Mouse (Mus musculus) neural tube, embryonic 15.5 days (tissue): ENCODE measurements around the gene Tulp4. TPM values are rescaled to one million over a fixed set of nuclear protein-coding genes. Genes with fewer than 3 reads are reported as not detected.

Experiments used
- ATAC-seq: fragments of 200-750 bp; cut with Nextera tagmentation; 2 replicates; pipeline ENCODE4 v1.8.0; 2017; ENCODE audit warnings: mild to moderate bottlenecking, moderate TSS enrichment, moderate library complexity; ENCODE audit not compliant: low FRiP score
- H3K27ac ChIP-seq: fragments of 300-500 bp; sonication (generic); replicated peaks from 2 replicates; pipeline ENCODE4 v1.5.1; 2015; ENCODE audit warnings: mild to moderate bottlenecking, inconsistent platforms
- H3K27me3 ChIP-seq: fragments of 300-500 bp; sonication (generic); replicated peaks from 2 replicates; pipeline ENCODE4 v1.6.1; 2015; ENCODE audit warnings: inconsistent platforms
- H3K36me3 ChIP-seq: fragments of 300-500 bp; sonication (generic); 2 replicates; pipeline ENCODE4 v1.6.1; 2015; ENCODE audit warnings: inconsistent platforms
- H3K4me1 ChIP-seq: fragments of 300-500 bp; sonication (generic); 2 replicates; pipeline ENCODE4 v1.6.1; 2015; ENCODE audit warnings: inconsistent platforms
- H3K4me2 ChIP-seq: fragments of 300-500 bp; sonication (generic); 2 replicates; pipeline ENCODE4 v1.6.1; 2015; ENCODE audit warnings: inconsistent platforms, mild to moderate bottlenecking, moderate library complexity
- H3K4me3 ChIP-seq: fragments of 300-500 bp; sonication (generic); replicated peaks from 2 replicates; pipeline ENCODE4 v1.5.1; 2015; ENCODE audit warnings: mild to moderate bottlenecking, inconsistent platforms
- H3K9ac ChIP-seq: fragments of 300-500 bp; sonication (generic); replicated peaks from 2 replicates; pipeline ENCODE4 v1.6.1; 2015; ENCODE audit warnings: mild to moderate bottlenecking, inconsistent platforms
- H3K9me3 ChIP-seq: fragments of 300-500 bp; sonication (generic); replicated peaks from 2 replicates; pipeline ENCODE4 v1.6.1; 2016; ENCODE audit warnings: inconsistent platforms
- WGBS: fragments of 180-500 bp; shearing (Covaris S2); methylation state at CpG from one replicate; pipeline ENCODE4 v1.1.7; 2015; ENCODE audit warnings: mixed read lengths; 5-methylcytosine and 5-hydroxymethylcytosine counted together
- polyA plus RNA-seq: library from polyadenylated mRNA; unstranded; fragments of >200 nt; fragmentation: Nextera tagmentation; extraction: Ambion mirVana; gene quantifications from 2 replicates; pipeline ENCODE4 v1.2.1, GENCODE M21; 2015

Gene Tulp4
- polyA plus RNA-seq, 1 experiment from 2014 or later: 122 TPM

- WGBS: 89% methylated on average over 1 of the region's 1 CpGs
- Histone ChIP-seq H3K4me1 (0 out of 2 replicates have a peak, but pooled peaks cover 6% of the 10 kb centered on the region), H3K9ac (no peak overlapping the region), H3K4me3 (no peak overlapping the region), H3K4me2 (no peak overlapping the region), H3K27me3 (no peaks in the 10 kb centered on the region), H3K36me3 (no peaks in the 10 kb centered on the region), H3K9me3 (no peaks in the 10 kb centered on the region), H3K27ac (no peak overlapping the region)
- no peak for ATAC-seq
These were observed 56.5 kb downstream of the Tulp4 start for GRCm38 (mm10) chr17:6162761-6163160.

- Histone ChIP-seq H3K4me2 (no peak overlapping the region), H3K4me3 (no peak overlapping the region), H3K27ac (no peak overlapping the region), H3K36me3 (no peaks in the 10 kb centered on the region), H3K9ac (no peak overlapping the region), H3K9me3 (no peaks in the 10 kb centered on the region), H3K27me3 (no peaks in the 10 kb centered on the region), H3K4me1 (0 out of 2 replicates have a peak, but pooled peaks cover 2% of the 10 kb centered on the region)
- ATAC-seq: no peak
- WGBS: 68% methylated on average over 4 of the region's 4 CpGs
These were observed 58.7 kb downstream of the Tulp4 start for GRCm38 (mm10) chr17:6164911-6165310.

- no peak for ATAC-seq
- no peak overlapping the region for H3K4me2 ChIP-seq
- H3K9me3 ChIP-seq: no peaks in the 10 kb centered on the region
- H3K27ac ChIP-seq: peak overlapping the region; percentile 60; the same call in 1 of the 2 replicates
- no peak overlapping the region; the same call in 1 of the 2 replicates for H3K9ac ChIP-seq
- no peaks in the 10 kb centered on the region for H3K27me3 ChIP-seq
- no peak overlapping the region for H3K4me3 ChIP-seq
- H3K36me3 ChIP-seq: peaks cover 5% of the 10 kb centered on the region
- 63% methylated on average over 7 of the region's 7 CpGs for whole genome bisulfite sequencing
- peaks cover 11% of the 10 kb centered on the region for H3K4me1 ChIP-seq
These were observed 66.2 kb downstream of the Tulp4 start for GRCm38 (mm10) chr17:6172440-6172839.

DNA sequence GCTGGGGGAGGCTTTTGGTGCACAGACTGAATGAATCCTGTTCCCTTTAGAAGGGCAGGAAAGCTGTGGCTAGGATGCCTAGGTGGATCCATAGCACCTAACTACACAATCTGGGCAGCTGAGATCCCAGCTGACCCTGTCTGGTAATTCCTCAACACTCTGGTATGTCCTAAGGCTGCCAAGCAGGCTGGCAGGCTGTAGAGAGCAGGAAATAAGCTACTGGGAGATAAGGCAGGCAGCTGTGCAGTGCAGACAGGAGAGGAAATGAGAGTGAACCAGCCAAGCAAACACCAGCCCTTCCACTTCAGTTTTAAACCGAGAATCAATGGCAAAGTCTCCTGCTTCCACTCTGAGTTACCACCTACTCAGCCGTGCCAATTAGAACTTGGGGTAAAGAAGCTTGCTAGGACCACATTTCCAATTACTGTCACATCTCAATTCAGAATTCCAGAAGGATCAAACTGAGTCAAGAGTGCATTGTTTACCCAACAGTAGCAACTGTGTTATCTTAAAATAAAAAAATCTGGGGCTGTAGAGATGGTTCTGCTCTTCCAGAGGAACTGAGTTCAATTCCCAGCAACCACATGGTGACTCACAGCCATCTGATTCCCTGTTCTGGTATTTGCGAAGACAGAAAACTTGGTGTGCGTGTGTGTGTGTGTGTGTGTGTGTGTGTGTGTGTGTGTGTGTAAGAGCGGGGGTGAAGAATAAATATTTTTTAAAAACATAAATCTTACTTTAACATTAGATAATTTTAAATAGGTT is 66.9 kb downstream of the Tulp4 start:
- Histone ChIP-seq H3K27ac (peak overlapping the region; percentile 60), H3K9ac (no peak overlapping the region; the same call in 1 of the 2 replicates), H3K9me3 (no peaks in the 10 kb centered on the region), H3K4me2 (no peak overlapping the region), H3K4me3 (no peak overlapping the region), H3K36me3 (peaks cover 11% of the 10 kb centered on the region), H3K27me3 (no peaks in the 10 kb centered on the region), H3K4me1 (peaks cover 11% of the 10 kb centered on the region)
- ATAC-seq: no peak
- WGBS: 76% methylated on average over 5 of the region's 5 CpGs

DNA sequence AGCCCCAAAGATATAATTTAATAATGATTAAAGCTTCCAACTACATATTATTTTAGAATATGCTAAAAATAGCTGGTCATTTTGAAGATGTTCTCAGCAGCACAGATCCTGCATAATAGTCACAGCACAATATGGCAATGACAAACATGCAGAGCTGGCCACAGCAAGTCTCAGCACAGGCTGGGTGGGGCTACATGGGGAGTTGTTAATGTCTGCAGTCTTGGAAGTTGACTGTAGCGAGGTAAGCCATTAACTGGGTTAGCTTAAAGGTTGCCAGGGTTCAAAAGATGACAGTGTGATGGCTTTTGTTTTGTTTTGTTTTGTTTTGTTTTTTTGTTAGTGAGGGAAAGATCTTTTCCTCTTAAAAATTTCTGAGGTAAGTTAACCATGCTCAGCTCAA is 68.3 kb downstream of the Tulp4 start:
- H3K36me3 ChIP-seq: peaks cover 17% of the 10 kb centered on the region
- H3K9me3 ChIP-seq: no peaks in the 10 kb centered on the region
- H3K4me2 ChIP-seq: no peak overlapping the region
- H3K9ac ChIP-seq: no peak overlapping the region
- H3K27ac ChIP-seq: no peak overlapping the region
- H3K4me3 ChIP-seq: no peak overlapping the region
- no peak for ATAC-seq
- peaks cover 14% of the 10 kb centered on the region for H3K4me1 ChIP-seq
- no peaks in the 10 kb centered on the region for H3K27me3 ChIP-seq
- WGBS: 64% methylated on average over 1 of the region's 1 CpGs

- 64% methylated on average over 6 of the region's 6 CpGs for WGBS
- 0 out of 2 replicates have a peak overlapping the region, but pooled peaks have one; percentile 46 for H3K27ac ChIP-seq
These were observed 72.5 kb downstream of the Tulp4 start for GRCm38 (mm10) chr17:6178564-6179267.

GRCm38 (mm10) chr17:6179389-6179788 is 73.2 kb downstream of the Tulp4 start:
- Histone ChIP-seq H3K4me2 (no peak overlapping the region), H3K4me1 (peaks cover 12% of the 10 kb centered on the region), H3K9me3 (no peaks in the 10 kb centered on the region), H3K9ac (no peak overlapping the region), H3K4me3 (no peak overlapping the region), H3K36me3 (peaks cover 17% of the 10 kb centered on the region), H3K27ac (no peak overlapping the region; the same call in 1 of the 2 replicates), H3K27me3 (no peaks in the 10 kb centered on the region)
- ATAC-seq: no peak
- 29% methylated on average over 4 of the region's 4 CpGs for whole genome bisulfite sequencing

More at GRCm38 (mm10) chr17:6178564-6179267, 72.5 kb downstream of the Tulp4 start:
- ATAC-seq: no peak
- no peak overlapping the region for H3K9ac ChIP-seq
- no peak overlapping the region for H3K4me2 ChIP-seq
- peaks cover 12% of the 10 kb centered on the region for H3K4me1 ChIP-seq
- no peak overlapping the region for H3K4me3 ChIP-seq
- H3K9me3 ChIP-seq: no peaks in the 10 kb centered on the region
- H3K27me3 ChIP-seq: no peaks in the 10 kb centered on the region
- H3K36me3 ChIP-seq: peaks cover 17% of the 10 kb centered on the region

- 11% methylated on average over 3 of the region's 3 CpGs for WGBS
- Histone ChIP-seq H3K27me3 (no peaks in the 10 kb centered on the region), H3K27ac (peak overlapping the region; percentile 56), H3K4me1 (peaks cover 12% of the 10 kb centered on the region), H3K4me3 (no peak overlapping the region), H3K4me2 (no peak overlapping the region), H3K9me3 (no peaks in the 10 kb centered on the region), H3K9ac (no peak overlapping the region), H3K36me3 (peaks cover 23% of the 10 kb centered on the region)
- peak; percentile 70; the same call in 1 of the 2 replicates for ATAC-seq
These were observed 74.2 kb downstream of the Tulp4 start for GRCm38 (mm10) chr17:6180421-6180820.

- peaks cover 34% of the 10 kb centered on the region for H3K36me3 ChIP-seq
- H3K9ac ChIP-seq: no peak overlapping the region
- no peak overlapping the region for H3K4me3 ChIP-seq
- H3K27me3 ChIP-seq: no peaks in the 10 kb centered on the region
- H3K4me1 ChIP-seq: peaks cover 12% of the 10 kb centered on the region
- WGBS: 64% methylated on average over 4 of the region's 4 CpGs
- ATAC-seq: no peak
- H3K4me2 ChIP-seq: no peak overlapping the region
- H3K27ac ChIP-seq: no peak overlapping the region
- H3K9me3 ChIP-seq: no peaks in the 10 kb centered on the region
These were observed 76.5 kb downstream of the Tulp4 start for GRCm38 (mm10) chr17:6182715-6183114.

DNA sequence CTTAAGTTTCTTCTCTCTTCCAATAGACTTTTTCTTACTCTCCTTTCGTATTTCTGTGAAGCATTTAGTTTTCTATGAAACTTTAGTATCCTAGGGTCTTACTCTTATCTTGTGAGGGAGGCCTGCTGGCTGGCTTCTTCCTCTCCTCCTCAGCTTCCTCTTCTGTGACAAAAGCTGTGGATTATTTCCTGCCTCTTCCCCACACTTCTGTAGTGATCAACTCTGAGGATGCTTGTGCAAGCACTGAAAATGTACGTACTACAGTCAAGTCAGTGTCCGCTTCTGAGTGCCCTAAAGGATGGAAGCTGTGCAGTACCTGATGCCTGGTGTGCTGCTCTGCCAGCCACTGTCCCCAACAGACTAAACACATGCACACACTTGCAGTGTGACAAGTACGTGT is 80.4 kb downstream of the Tulp4 start:
- Histone ChIP-seq H3K4me2 (no peak overlapping the region), H3K27me3 (no peaks in the 10 kb centered on the region), H3K9ac (no peak overlapping the region), H3K4me1 (no peaks in the 10 kb centered on the region), H3K36me3 (peaks cover 33% of the 10 kb centered on the region), H3K27ac (no peak overlapping the region), H3K4me3 (no peak overlapping the region), H3K9me3 (no peaks in the 10 kb centered on the region)
- WGBS: 94% methylated on average over 4 of the region's 4 CpGs
- ATAC-seq: no peak

DNA sequence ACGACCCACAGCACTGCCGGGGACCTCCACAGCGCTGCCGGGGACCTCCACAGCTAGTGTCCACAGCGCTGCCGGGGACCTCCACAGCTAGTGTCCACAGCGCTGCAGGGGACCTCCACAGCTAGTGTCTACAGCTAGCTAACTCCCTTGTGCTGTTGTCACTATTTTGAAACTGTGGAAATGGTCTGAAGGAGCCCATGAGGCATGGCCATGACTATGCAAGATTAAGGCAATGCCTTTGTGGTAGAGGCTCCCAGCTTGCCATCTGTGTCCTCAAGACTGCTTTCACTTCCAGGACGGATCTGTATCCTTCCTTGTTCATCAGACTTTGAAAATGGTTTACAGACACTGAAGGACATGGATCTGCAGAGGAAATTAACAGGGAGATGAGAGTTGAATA is 80.9 kb downstream of the Tulp4 start:
- H3K4me2 ChIP-seq: no peak overlapping the region
- no peak overlapping the region for H3K4me3 ChIP-seq
- no peaks in the 10 kb centered on the region for H3K9me3 ChIP-seq
- no peak for ATAC-seq
- H3K9ac ChIP-seq: no peak overlapping the region
- no peaks in the 10 kb centered on the region for H3K27me3 ChIP-seq
- peaks cover 38% of the 10 kb centered on the region for H3K36me3 ChIP-seq
- 94% methylated on average over 8 of the region's 8 CpGs for WGBS
- no peaks in the 10 kb centered on the region for H3K4me1 ChIP-seq
- no peak overlapping the region for H3K27ac ChIP-seq

- no peak overlapping the region for H3K4me3 ChIP-seq
- H3K36me3 ChIP-seq: peaks cover 54% of the 10 kb centered on the region
- H3K9me3 ChIP-seq: no peaks in the 10 kb centered on the region
- 90% methylated on average over 5 of the region's 5 CpGs for WGBS
- no peak overlapping the region for H3K9ac ChIP-seq
- no peak for ATAC-seq
- no peak overlapping the region for H3K27ac ChIP-seq
- H3K27me3 ChIP-seq: no peaks in the 10 kb centered on the region
- H3K4me1 ChIP-seq: no peaks in the 10 kb centered on the region
- no peak overlapping the region for H3K4me2 ChIP-seq
These were observed 83.0 kb downstream of the Tulp4 start for GRCm38 (mm10) chr17:6189207-6189606.
